Mouse (Mus musculus) hindbrain, postnatal 0 days (tissue): Measurements from ENCODE around the gene Stk4. TPM values are rescaled to one million over a fixed set of nuclear protein-coding genes. Genes with fewer than 3 reads are reported as not detected.

Experiments
- ATAC-seq: fragments of 200-750 bp; cut with Nextera tagmentation; 2 replicates; pipeline ENCODE4 v1.8.0; 2017; ENCODE audit warnings: mild to moderate bottlenecking, moderate TSS enrichment, moderate library complexity
- DNase-seq: peaks from one replicate; pipeline ENCODE4 v3.0.0-alpha.2; 2015; ENCODE audit warnings: low spot score
- H3K27ac ChIP-seq: fragments of 300-500 bp; sonication (generic); 2 replicates; pipeline ENCODE4 v1.5.1; 2014; ENCODE audit warnings: mild to moderate bottlenecking
- H3K27me3 ChIP-seq: fragments of 300-500 bp; sonication (generic); 2 replicates; pipeline ENCODE4 v1.6.1; 2014; ENCODE audit warnings: low read length, mixed read lengths; ENCODE audit not compliant: insufficient read depth
- H3K36me3 ChIP-seq: fragments of 300-500 bp; sonication (generic); 2 replicates; pipeline ENCODE4 v1.6.1; 2014; ENCODE audit warnings: low read length, mixed read lengths; ENCODE audit not compliant: insufficient read depth
- H3K4me1 ChIP-seq: fragments of 300-500 bp; sonication (generic); 2 replicates; pipeline ENCODE4 v1.6.1; 2014; ENCODE audit warnings: antibody characterized with exemption, low read length, mixed read lengths; ENCODE audit not compliant: insufficient read depth
- H3K4me2 ChIP-seq: fragments of 300-500 bp; sonication (generic); 2 replicates; pipeline ENCODE4 v1.6.1; 2014; ENCODE audit warnings: low read depth, mild to moderate bottlenecking, low read length, moderate library complexity, mixed read lengths
- H3K4me3 ChIP-seq: fragments of 300-500 bp; sonication (generic); 2 replicates; pipeline ENCODE4 v1.5.1; 2014; ENCODE audit warnings: low read length
- H3K9ac ChIP-seq: fragments of 300-500 bp; sonication (generic); replicated peaks from 2 replicates; pipeline ENCODE4 v1.6.1; 2014; ENCODE audit warnings: mild to moderate bottlenecking, low read length, moderate library complexity, mixed read lengths
- H3K9me3 ChIP-seq: fragments of 300-500 bp; sonication (generic); 2 replicates; pipeline ENCODE4 v1.6.1; 2016; ENCODE audit warnings: low read length, mixed read lengths
- CTCF ChIP-seq: IDR thresholded peaks from 2 replicates; pipeline ENCODE4 v1.5.1; 2016; ENCODE audit warnings: antibody characterized with exemption, control low read depth, low read depth
- WGBS: fragments of 180-500 bp; shearing (Covaris S2); extraction: QIAGEN DNeasy Blood & Tissue Kit; methylation state at CpG from one replicate; pipeline ENCODE4 v1.1.7; 2014; 5-methylcytosine and 5-hydroxymethylcytosine counted together
- polyA plus RNA-seq: library from polyadenylated mRNA; unstranded; fragments of >200 nt; fragmentation: Nextera tagmentation; extraction: Ambion mirVana; gene quantifications from 2 replicates; pipeline ENCODE4 v1.2.1, GENCODE M21; 2015
- total RNA-seq: library from RNA; depleted of rRNA; stranded (reverse); fragments of >200 nt; gene quantifications from 2 replicates; pipeline ENCODE4 v1.2.3, GENCODE M21; 2014

Stk4 gene
- total and polyA plus RNA-seq, 2 experiments from 2014 or later: 13.1 to 23.9 TPM

DNA sequence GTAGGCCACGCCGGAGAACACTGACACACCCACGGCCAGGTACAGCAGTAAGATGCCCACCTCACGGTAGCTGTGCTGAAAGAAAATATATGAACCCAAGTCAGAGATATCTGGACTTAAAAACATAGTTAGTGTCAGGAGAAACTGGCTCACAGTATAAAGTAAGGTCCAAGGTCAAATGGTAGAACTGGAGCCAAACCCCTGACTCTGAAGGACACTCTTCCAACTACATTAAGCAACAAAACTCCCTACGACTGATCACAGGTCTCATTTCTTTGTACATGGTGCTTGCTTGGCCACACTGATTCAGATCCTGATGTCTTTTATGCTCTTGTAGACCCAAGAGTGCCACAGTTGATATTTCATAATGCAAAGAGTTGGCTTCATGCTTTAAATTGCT, 94.8 kb downstream of the Stk4 start:
- H3K36me3 ChIP-seq: no peaks in the 10 kb centered on the region
- H3K4me2 ChIP-seq: no peak overlapping the region
- H3K9me3 ChIP-seq: no peaks in the 10 kb centered on the region
- peaks cover 33% of the 10 kb centered on the region for H3K27me3 ChIP-seq
- H3K27ac ChIP-seq: no peak overlapping the region
- ATAC-seq (no peak), DNase-seq (no peak)
- WGBS: 97% methylated on average over 5 of the region's 5 CpGs
- no peak overlapping the region for H3K4me3 ChIP-seq
- H3K4me1 ChIP-seq: no peaks in the 10 kb centered on the region; the same call in 1 of the 2 replicates
- H3K9ac ChIP-seq: no peak overlapping the region
- no peak for TF ChIP-seq CTCF

- DNase-seq: peak; percentile 65
- no peak overlapping the region for H3K27ac ChIP-seq
- H3K4me3 ChIP-seq: peak overlapping the region; percentile 39
- peak; percentile 87 for ATAC-seq
- no peaks in the 10 kb centered on the region for H3K36me3 ChIP-seq
- no peaks in the 10 kb centered on the region for H3K9me3 ChIP-seq
- H3K4me1 ChIP-seq: peaks cover 8% of the 10 kb centered on the region; the same call in 1 of the 2 replicates
- H3K9ac ChIP-seq: peak overlapping the region; percentile 48; the same call in 1 of the 2 replicates
- H3K27me3 ChIP-seq: peaks cover 53% of the 10 kb centered on the region
- peak overlapping the region; percentile 52 for H3K4me2 ChIP-seq
- no peak for TF ChIP-seq CTCF
- 10% methylated on average over 90 of the region's 90 CpGs for WGBS
Observed at GRCm38 (mm10) chr2:164167752-164168570, 97.8 kb downstream of the Stk4 start.

DNA sequence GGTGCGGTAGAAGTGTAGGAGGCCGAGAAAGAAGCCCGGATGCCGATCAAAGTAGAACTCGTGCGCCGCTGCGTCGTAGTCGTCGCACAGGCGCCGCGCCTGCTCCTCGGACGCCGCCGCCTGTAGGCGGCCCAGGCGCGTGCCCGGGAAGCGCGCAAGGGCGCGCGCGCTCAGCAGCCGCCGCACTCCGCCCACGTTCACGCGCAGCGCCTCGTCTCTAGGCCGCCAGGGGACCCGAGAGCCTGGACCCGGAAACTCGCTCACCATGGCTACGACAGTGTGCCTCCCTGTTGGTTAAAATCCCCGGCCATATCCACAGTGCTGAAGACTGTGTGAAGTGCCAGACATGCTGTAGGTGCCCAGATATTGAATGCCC, 98.4 kb downstream of the Stk4 start:
- WGBS: 12% methylated on average over 42 of the region's 42 CpGs
- Histone ChIP-seq H3K4me3 (peak overlapping the region; percentile 39), H3K27ac (no peak overlapping the region), H3K4me1 (peaks cover 8% of the 10 kb centered on the region; the same call in 1 of the 2 replicates), H3K9me3 (no peaks in the 10 kb centered on the region), H3K36me3 (no peaks in the 10 kb centered on the region), H3K4me2 (peak overlapping the region; percentile 52), H3K9ac (no peak overlapping the region; the same call in 1 of the 2 replicates), H3K27me3 (peaks cover 53% of the 10 kb centered on the region)
- peak; percentile 78 for DNase-seq
- peak; percentile 35 for TF ChIP-seq CTCF
- ATAC-seq: peak; percentile 74; the same call in 1 of the 2 replicates

DNA sequence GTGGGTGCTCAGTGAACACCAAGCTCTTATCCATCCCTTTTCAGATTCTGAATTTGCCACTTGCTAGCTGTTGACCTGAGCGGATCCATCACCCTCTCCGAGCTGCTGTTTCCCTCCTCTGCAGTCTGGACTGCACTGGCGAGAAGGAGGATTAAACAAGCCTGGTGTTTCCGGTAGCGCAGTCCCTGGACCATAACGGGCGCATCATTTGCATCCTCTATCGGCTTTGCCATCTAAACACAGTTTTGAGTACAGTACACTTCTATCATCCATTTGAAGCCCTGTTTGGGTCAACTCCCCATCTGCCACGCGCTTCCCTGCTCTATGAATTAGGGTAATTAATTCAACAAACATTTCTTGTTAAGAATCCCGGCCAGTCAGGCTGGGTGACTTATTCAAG, 100.2 kb downstream of the Stk4 start:
- DNase-seq (no peak), ATAC-seq (no peak)
- H3K9me3 ChIP-seq: no peaks in the 10 kb centered on the region
- H3K9ac ChIP-seq: no peak overlapping the region
- TF ChIP-seq CTCF: no peak
- H3K27ac ChIP-seq: no peak overlapping the region
- peak overlapping the region; percentile 58 for H3K4me2 ChIP-seq
- H3K36me3 ChIP-seq: no peaks in the 10 kb centered on the region
- 6% methylated on average over 11 of the region's 11 CpGs for WGBS
- H3K27me3 ChIP-seq: peaks cover 53% of the 10 kb centered on the region
- peaks cover 8% of the 10 kb centered on the region; the same call in 1 of the 2 replicates for H3K4me1 ChIP-seq
- H3K4me3 ChIP-seq: peak overlapping the region; percentile 30; the same call in 1 of the 2 replicates

GRCm38 (mm10) chr2:164170902-164171301, 100.8 kb downstream of the Stk4 start, which contains the start of gene Kcns1:
Gene Kcns1, minus strand, starts transcription at chr2:164171113.
- H3K9ac ChIP-seq: no peak within 1 kb of the TSS; the same call in 1 of the 2 replicates
- peaks cover 8% of the 10 kb centered on the region; the same call in 1 of the 2 replicates for H3K4me1 ChIP-seq
- no peak for ATAC-seq
- H3K9me3 ChIP-seq: no peaks in the 10 kb centered on the region
- no peak within 1 kb of the TSS for H3K27ac ChIP-seq
- no peak for TF ChIP-seq CTCF
- peak within 1 kb of the TSS; percentile 30 for H3K4me3 ChIP-seq
- no peaks in the 10 kb centered on the region for H3K36me3 ChIP-seq
- DNase-seq: no peak
- peaks cover 52% of the 10 kb centered on the region for H3K27me3 ChIP-seq
- under 1% methylated on average over 29 of the region's 29 CpGs for WGBS
- H3K4me2 ChIP-seq: peak within 1 kb of the TSS; percentile 58

DNA sequence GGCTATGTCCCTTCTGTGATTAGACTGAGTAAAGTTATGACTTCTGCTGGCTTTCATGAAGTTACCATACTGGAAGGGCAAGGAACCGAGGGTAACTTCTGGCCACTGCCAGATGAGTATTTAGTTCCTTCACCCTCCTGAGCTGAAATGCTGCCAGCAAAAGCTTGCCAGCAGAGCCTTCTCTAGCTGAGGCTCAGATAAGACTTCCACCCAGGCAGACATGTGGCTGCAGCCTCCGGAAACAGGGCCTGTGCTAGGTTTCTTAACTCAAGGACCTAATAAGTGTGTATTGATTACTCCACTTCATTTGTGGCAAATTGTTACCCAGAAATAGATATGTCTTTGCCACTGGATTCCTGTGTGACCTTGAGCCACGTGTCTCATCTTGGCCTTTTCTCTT, 103.3 kb downstream of the Stk4 start:
- H3K27ac ChIP-seq: no peak overlapping the region
- 65% methylated on average over 3 of the region's 3 CpGs for WGBS
- TF ChIP-seq CTCF: no peak
- H3K4me3 ChIP-seq: no peak overlapping the region
- DNase-seq: no peak
- ATAC-seq: no peak
- peaks cover 35% of the 10 kb centered on the region for H3K27me3 ChIP-seq
- no peaks in the 10 kb centered on the region for H3K9me3 ChIP-seq
- no peaks in the 10 kb centered on the region for H3K36me3 ChIP-seq
- H3K9ac ChIP-seq: no peak overlapping the region
- no peak overlapping the region for H3K4me2 ChIP-seq
- H3K4me1 ChIP-seq: peaks cover 8% of the 10 kb centered on the region; the same call in 1 of the 2 replicates
